Mouse (Mus musculus): ENCODE measurements around the gene Nfkb2.

Nfkb2 gene

GRCm38 (mm10) chr19:46304216-46304841 lies at the start of gene Nfkb2:
Nfkb2 (plus strand) TSS chr19:46304320.
- peak; percentile 97 for DNase-seq

DNA sequence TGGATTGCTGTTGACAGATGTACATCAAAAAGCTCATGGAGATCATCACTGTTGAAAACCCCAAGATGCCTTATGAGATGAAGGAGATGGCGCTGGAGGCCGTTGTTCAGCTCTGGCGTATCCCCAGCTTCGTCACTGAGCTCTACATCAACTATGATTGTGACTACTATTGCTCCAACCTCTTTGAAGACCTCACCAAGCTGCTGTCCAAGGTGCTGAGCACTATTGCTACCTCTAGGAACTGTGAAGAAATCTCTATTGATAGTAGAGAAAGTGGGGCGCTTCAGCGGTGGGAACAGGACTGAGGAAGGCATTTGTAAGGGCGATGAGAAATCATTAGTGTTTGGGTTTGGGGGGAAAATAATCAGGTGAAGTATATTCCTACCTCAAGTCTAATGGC lies 39.4 kb upstream of the Nfkb2 start:
- no peak for DNase-seq

- DNase-seq, result no peak
Measured at GRCm38 (mm10) chr19:46275307-46275706, 28.8 kb upstream of the Nfkb2 start.

DNA sequence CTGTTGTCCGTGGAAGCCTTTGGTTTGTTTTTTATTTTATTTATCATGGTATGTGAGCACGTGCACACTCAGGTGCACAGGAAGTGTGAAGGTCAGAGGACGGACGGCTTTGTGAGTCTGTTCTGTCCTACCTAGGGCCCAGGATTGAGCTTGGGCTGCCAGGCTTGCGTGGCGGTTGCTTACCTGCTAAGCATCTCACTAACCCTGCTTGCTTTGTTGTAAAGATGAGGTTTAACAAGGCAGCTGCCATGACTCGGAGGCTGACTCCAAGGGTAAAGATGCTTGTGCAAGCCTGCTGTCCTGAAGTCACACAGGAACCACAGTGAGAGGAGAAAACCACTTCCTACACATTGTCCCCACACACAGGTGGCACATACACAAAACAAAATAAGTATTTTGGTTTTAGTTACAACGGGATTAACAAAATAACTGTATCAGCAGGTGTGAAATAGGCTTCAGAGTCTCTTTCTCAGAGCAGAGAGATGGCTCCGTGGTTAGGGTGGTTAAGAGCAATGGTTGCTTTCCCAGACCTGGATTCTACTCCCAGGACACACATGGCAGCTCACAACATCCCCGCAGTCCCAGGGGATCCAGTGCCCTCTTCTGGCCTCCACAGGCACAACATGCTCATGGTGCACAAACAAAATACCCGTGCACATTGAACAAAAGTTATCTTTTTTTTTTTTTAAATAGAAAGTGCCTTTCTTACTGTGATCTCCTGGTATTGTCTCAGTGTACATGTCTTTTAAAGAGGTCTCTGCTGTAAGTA lies 21.9 kb upstream of the Nfkb2 start:
- no peak for DNase-seq

DNA sequence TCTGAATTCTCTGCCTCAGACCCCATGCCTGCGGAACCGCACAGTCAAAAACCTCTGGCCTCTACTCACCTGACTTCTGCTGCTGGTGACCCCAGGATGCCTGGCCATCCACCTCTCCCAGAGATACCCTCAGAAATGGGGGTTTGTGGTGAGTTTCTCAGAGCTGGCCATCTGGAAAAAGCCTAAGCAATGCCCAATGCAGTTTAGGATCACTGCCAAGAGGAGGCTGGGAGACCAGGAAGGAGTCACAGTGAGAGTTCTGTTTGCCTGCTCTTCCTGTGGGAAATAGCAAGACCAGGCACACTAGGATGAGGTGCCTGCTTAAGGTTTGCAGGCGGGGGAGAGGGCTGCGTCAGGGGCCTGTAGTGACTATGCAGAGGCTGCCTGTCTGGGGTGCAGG lies 19.4 kb upstream of the Nfkb2 start:
- no peak for DNase-seq

DNA sequence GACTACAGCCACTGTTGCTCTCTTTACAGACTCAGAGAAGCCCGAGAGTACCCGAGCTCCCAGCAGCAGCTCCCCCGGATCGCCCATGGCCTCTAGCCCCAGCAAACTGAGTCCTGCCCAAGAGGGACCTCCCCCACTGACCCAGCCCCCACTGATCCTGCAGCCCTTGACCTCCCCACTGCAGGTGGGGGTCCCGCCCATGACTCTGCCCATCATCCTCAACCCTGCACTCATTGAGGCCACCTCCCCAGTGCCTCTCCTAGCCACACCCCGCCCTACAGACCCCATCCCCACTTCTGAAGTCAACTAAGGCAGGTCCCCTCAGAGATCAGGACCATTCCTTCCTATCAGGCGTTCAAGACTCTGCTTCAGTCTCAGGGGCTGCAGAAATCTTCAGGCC lies 18.5 kb upstream of the Nfkb2 start:
- no peak for DNase-seq

- peak; percentile 33 for DNase-seq
Measured at GRCm38 (mm10) chr19:46286047-46286446, 18.1 kb upstream of the Nfkb2 start.

- no peak for DNase-seq
Measured at GRCm38 (mm10) chr19:46286926-46287325, 17.2 kb upstream of the Nfkb2 start.

GRCm38 (mm10) chr19:46287566-46287965 lies 16.6 kb upstream of the Nfkb2 start:
- DNase-seq, result no peak

GRCm38 (mm10) chr19:46290535-46291105 lies 13.5 kb upstream of the Nfkb2 start:
- DNase-seq, result no peak

DNA sequence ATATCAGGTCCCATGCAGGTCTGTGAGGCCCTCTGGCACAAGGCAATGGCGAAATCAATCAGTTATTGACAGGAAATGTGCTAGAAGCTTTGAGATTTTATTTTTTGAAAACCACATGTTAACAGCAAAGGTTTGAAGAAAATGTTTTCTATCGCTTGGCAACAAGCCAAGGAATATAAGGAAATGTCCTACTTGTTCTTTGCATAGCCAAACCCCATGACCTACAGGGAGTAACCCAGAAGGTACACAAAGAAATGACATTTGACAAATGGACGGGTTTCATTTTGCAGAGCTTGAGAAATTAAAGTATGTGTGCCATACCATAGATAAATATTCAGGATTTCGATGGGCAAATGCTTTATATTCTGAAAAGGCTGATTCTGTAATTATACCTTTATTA lies 7.2 kb upstream of the Nfkb2 start:
- DNase-seq, result no peak

DNA sequence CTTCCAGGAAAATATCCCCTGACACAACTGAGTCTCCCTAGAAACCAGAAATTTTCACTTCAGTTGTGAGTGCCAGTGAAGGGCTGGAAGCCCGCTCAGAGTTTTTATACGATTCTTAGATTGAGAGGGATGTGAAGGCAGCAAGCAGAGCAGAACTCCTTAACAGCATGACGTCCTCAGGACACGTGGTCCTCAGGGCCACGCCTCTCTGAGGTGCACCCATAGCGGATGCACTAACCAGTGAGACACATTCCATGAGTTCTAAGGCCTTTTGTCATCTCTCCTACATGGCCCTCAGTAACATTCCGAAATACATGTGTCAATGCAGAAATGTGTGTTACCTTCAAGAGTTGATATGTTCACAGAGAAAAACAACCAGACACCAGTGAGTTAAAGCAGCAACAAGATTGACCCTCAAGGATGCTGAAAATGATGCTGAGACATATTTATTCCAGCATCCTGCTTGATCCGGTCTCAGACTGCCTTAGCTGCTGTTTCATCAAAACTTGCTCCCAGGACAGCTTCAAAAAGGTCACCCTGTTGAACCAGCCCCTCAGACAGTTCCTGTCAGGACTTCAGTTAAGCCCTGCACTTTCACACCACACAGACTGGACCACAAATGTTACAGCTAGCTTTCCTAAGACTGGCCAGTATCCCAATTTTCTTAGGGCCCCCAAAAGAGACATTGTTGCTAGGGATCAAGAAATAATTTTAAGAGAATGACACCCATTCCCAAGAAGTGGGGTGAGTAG lies 3.6 kb upstream of the Nfkb2 start:
- no peak for DNase-seq

DNA sequence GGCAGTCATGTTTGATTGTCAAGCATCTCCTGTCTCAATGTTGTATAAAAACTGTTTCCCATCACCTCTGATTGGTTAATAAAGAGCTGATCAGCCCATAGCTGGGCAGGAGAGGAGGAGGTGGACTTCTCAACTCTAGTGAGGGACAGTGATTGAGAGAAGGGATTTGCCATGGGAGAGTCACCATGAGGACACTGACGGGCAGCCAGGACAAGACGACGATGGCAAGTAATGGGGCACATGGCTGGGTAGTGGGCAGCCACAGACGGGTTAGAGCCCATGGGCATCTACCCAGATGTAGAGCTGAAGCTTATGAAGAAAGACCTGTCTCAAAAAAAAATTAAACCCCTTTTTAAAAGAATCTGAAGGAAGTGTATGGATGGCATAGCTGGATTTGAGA lies 1.6 kb upstream of the Nfkb2 start:
- no peak for DNase-seq

GRCm38 (mm10) chr19:46303251-46304215 lies 587 bp upstream of the Nfkb2 start:
- DNase-seq, result no peak

GRCm38 (mm10) chr19:46304908-46305333 lies 801 bp downstream of the Nfkb2 start:
- no peak for DNase-seq

- peak; percentile 85 for DNase-seq
Measured at GRCm38 (mm10) chr19:46305432-46306267, 1.5 kb downstream of the Nfkb2 start.

- DNase-seq, result no peak
Measured at GRCm38 (mm10) chr19:46306268-46306610, 2.1 kb downstream of the Nfkb2 start.

- no peak for DNase-seq
Measured at GRCm38 (mm10) chr19:46306751-46307289, 2.7 kb downstream of the Nfkb2 start.

DNA sequence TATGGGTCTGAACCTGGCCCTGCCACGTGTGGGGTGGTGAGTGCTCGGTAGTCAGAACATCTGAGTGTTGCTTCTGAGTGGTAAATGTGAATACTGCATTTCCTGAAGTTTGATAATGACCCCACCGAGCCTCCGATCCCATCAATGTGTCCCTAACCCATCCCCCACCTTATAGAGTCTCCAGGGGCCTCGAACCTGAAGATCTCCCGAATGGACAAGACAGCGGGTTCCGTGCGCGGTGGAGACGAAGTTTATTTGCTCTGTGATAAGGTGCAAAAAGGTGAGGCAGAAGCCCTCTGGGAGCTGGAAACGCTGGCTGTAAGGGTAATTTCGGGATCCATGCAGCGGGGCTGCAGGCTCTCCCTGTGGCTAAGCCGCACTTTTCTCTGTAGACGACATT lies 3.7 kb downstream of the Nfkb2 start:
- DNase-seq, result no peak

DNA sequence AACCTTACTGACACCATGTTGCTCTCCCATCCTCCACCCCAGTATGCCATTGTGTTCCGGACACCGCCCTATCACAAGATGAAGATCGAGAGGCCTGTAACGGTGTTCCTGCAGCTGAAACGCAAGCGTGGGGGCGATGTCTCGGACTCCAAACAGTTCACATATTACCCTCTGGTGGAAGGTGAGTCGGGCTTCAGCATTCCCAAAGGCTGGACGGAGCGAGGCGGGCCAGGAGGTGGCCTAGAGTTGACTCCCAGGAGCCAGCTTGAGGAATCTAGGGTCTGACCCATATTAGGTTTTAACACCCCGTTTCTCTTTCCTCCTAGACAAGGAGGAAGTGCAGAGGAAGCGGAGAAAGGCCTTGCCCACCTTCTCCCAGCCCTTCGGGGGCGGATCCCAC lies 4.2 kb downstream of the Nfkb2 start:
- DNase-seq, result no peak
